Mouse (Mus musculus) small intestine, adult 2 months (tissue): ENCODE measurements around the gene Gm11733.

ENCODE experiments used
- CTCF ChIP-seq: fragments of 200-500 bp; IDR thresholded peaks from 2 replicates; pipeline ENCODE4 v1.5.1; 2012; ENCODE audit warnings: low read depth, mild to moderate bottlenecking, control low read depth, inconsistent platforms, low read length, moderate library complexity, mixed read lengths; ENCODE audit not compliant: insufficient replicate concordance, insufficient read length; ENCODE audit errors: extremely low read depth
- POLR2A ChIP-seq: fragments of 200-500 bp; IDR thresholded peaks from 2 replicates; pipeline ENCODE4 v1.6.1; 2012; ENCODE audit warnings: low read depth, mild to moderate bottlenecking, control low read depth, inconsistent platforms, low read length, moderate library complexity

GRCm38 (mm10) chr11:117436401-117437109 lies 47.6 kb upstream of the Gm11733 start:
- no peak for TF ChIP-seq POLR2A
- no peak for TF ChIP-seq CTCF
